Mouse (Mus musculus) spleen, adult 2 months (tissue): ENCODE results near the gene Peli2.

Experiments used
- CTCF ChIP-seq: fragments of 200-500 bp; IDR thresholded peaks from 2 replicates; pipeline ENCODE4 v1.5.1; 2011; ENCODE audit warnings: mild to moderate bottlenecking, inconsistent platforms; ENCODE audit not compliant: insufficient read depth, insufficient read length, insufficient replicate concordance; ENCODE audit errors: extremely low read depth
- POLR2A ChIP-seq: fragments of 200-500 bp; IDR thresholded peaks from 2 replicates; pipeline ENCODE4 v1.6.1; 2011; ENCODE audit warnings: low read depth, low read length, inconsistent platforms

GRCm38 (mm10) chr14:48293498-48293897, 172.9 kb downstream of the Peli2 start:
- TF ChIP-seq CTCF, result no peak
- TF ChIP-seq POLR2A, result no peak
